Mouse (Mus musculus) cerebellum, adult 2 months (tissue): ENCODE results near the gene Rab3ip.

Source experiments
- CTCF ChIP-seq: fragments of 200-500 bp; IDR thresholded peaks from 2 replicates; pipeline ENCODE4 v1.5.1; 2011; ENCODE audit warnings: low read depth, mild to moderate bottlenecking, control low read depth, low read length, moderate library complexity, borderline replicate concordance; ENCODE audit not compliant: insufficient read depth
- POLR2A ChIP-seq: fragments of 200-500 bp; IDR thresholded peaks from 2 replicates; pipeline ENCODE4 v1.6.1; 2011; ENCODE audit warnings: low read length, control low read depth, borderline replicate concordance; ENCODE audit not compliant: insufficient read depth

DNA sequence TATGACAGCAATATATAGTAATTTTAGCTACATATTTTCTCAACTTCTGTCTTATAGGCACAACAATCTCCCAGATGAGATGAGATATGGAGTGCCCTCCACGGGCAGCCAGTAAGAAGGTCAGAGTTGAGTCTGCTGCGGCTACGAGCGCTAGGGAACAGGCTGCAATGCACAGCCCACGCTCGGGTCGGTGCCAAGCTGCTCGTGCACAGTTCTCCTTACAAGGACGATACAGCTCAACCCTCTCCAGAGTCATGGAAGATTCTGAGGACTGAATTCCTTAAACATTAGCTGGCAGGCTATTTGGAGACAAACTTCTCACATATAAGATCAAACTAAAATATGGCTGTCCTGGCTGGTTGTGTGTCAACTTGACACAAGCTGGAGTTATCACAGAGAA is 36.0 kb downstream of the Rab3ip start:
- TF ChIP-seq CTCF (no peak), POLR2A (no peak)
